Mouse (Mus musculus): ENCODE measurements around the gene Pole3. TPM values are rescaled to one million over a fixed set of nuclear protein-coding genes. Genes with fewer than 3 reads are reported as not detected.

Gene Pole3
- polyA plus RNA-seq, 1 experiment from 2014 or later: 116 TPM

- H3K36me3 ChIP-seq (ENCODE audit: control insufficient read depth, insufficient read depth, low read length): no peaks in the 10 kb centered on the region
- H3K4me3 ChIP-seq (ENCODE audit: low read depth, low read length): no peak overlapping the region
- DNase-seq (ENCODE audit: low spot score): no peak
- H3K4me1 ChIP-seq (replicated peaks; ENCODE audit: control insufficient read depth, insufficient read depth, low read length): no peaks in the 10 kb centered on the region
- no peak for ATAC-seq (ENCODE audit: low FRiP score)
- no peak overlapping the region for H3K4me2 ChIP-seq (replicated peaks; ENCODE audit: low read depth, low read length)
- H3K9ac ChIP-seq (ENCODE audit: low read depth, low read length): no peak overlapping the region
- 76% methylated on average over 2 of the region's 2 CpGs for WGBS
- no peaks in the 10 kb centered on the region for H3K9me3 ChIP-seq (ENCODE audit: control insufficient read depth, low read length)
- no peak overlapping the region for H3K27ac ChIP-seq (ENCODE audit: low read depth, low read length)
- no peaks in the 10 kb centered on the region for H3K27me3 ChIP-seq (ENCODE audit: control insufficient read depth, insufficient read depth, low read length)
Measured at GRCm38 (mm10) chr4:62492682-62493081, 32.2 kb downstream of the Pole3 start.

- Histone ChIP-seq H3K4me1 (replicated peaks; ENCODE audit: control insufficient read depth, insufficient read depth, low read length) (no peaks in the 10 kb centered on the region), H3K9me3 (ENCODE audit: control insufficient read depth, low read length) (no peaks in the 10 kb centered on the region), H3K4me3 (ENCODE audit: low read depth, low read length) (no peak overlapping the region), H3K4me2 (replicated peaks; ENCODE audit: low read depth, low read length) (no peak overlapping the region), H3K9ac (ENCODE audit: low read depth, low read length) (no peak overlapping the region), H3K27me3 (ENCODE audit: control insufficient read depth, insufficient read depth, low read length) (no peaks in the 10 kb centered on the region), H3K27ac (ENCODE audit: low read depth, low read length) (no peak overlapping the region), H3K36me3 (ENCODE audit: control insufficient read depth, insufficient read depth, low read length) (no peaks in the 10 kb centered on the region)
- no peak for DNase-seq (ENCODE audit: low spot score)
- 85% methylated on average over 2 of the region's 2 CpGs for WGBS
- no peak for ATAC-seq (ENCODE audit: low FRiP score)
Measured at GRCm38 (mm10) chr4:62487914-62488313, 37.0 kb downstream of the Pole3 start.

GRCm38 (mm10) chr4:62487172-62487571 lies 37.7 kb downstream of the Pole3 start:
- DNase-seq (ENCODE audit: low spot score): no peak
- H3K9me3 ChIP-seq (ENCODE audit: control insufficient read depth, low read length): no peaks in the 10 kb centered on the region
- WGBS: 95% methylated on average over 5 of the region's 5 CpGs
- no peaks in the 10 kb centered on the region for H3K4me1 ChIP-seq (replicated peaks; ENCODE audit: control insufficient read depth, insufficient read depth, low read length)
- no peaks in the 10 kb centered on the region for H3K36me3 ChIP-seq (ENCODE audit: control insufficient read depth, insufficient read depth, low read length)
- no peaks in the 10 kb centered on the region for H3K27me3 ChIP-seq (ENCODE audit: control insufficient read depth, insufficient read depth, low read length)
- no peak overlapping the region for H3K9ac ChIP-seq (ENCODE audit: low read depth, low read length)
- no peak overlapping the region for H3K4me2 ChIP-seq (replicated peaks; ENCODE audit: low read depth, low read length)
- ATAC-seq (ENCODE audit: low FRiP score): no peak
- no peak overlapping the region for H3K27ac ChIP-seq (ENCODE audit: low read depth, low read length)
- no peak overlapping the region for H3K4me3 ChIP-seq (ENCODE audit: low read depth, low read length)

GRCm38 (mm10) chr4:62486162-62486696 lies 38.6 kb downstream of the Pole3 start:
- Histone ChIP-seq H3K9me3 (ENCODE audit: control insufficient read depth, low read length) (no peaks in the 10 kb centered on the region), H3K27me3 (ENCODE audit: control insufficient read depth, insufficient read depth, low read length) (peaks cover 2% of the 10 kb centered on the region; the same call in 1 of the 2 replicates), H3K9ac (ENCODE audit: low read depth, low read length) (no peak overlapping the region), H3K27ac (ENCODE audit: low read depth, low read length) (no peak overlapping the region), H3K4me3 (ENCODE audit: low read depth, low read length) (no peak overlapping the region), H3K4me2 (replicated peaks; ENCODE audit: low read depth, low read length) (no peak overlapping the region), H3K36me3 (ENCODE audit: control insufficient read depth, insufficient read depth, low read length) (no peaks in the 10 kb centered on the region), H3K4me1 (replicated peaks; ENCODE audit: control insufficient read depth, insufficient read depth, low read length) (no peaks in the 10 kb centered on the region)
- DNase-seq (ENCODE audit: low spot score) (no peak), ATAC-seq (ENCODE audit: low FRiP score) (no peak)
- WGBS: 92% methylated on average over 15 of the region's 15 CpGs

GRCm38 (mm10) chr4:62485450-62486161 lies 39.3 kb downstream of the Pole3 start:
- H3K27ac ChIP-seq (ENCODE audit: low read depth, low read length): no peak overlapping the region
- no peaks in the 10 kb centered on the region for H3K36me3 ChIP-seq (ENCODE audit: control insufficient read depth, insufficient read depth, low read length)
- no peaks in the 10 kb centered on the region for H3K9me3 ChIP-seq (ENCODE audit: control insufficient read depth, low read length)
- H3K4me3 ChIP-seq (ENCODE audit: low read depth, low read length): no peak overlapping the region
- no peak overlapping the region for H3K4me2 ChIP-seq (replicated peaks; ENCODE audit: low read depth, low read length)
- WGBS: 88% methylated on average over 8 of the region's 8 CpGs
- ATAC-seq (ENCODE audit: low FRiP score) (no peak), DNase-seq (ENCODE audit: low spot score) (no peak)
- no peaks in the 10 kb centered on the region for H3K4me1 ChIP-seq (replicated peaks; ENCODE audit: control insufficient read depth, insufficient read depth, low read length)
- no peak overlapping the region for H3K9ac ChIP-seq (ENCODE audit: low read depth, low read length)
- H3K27me3 ChIP-seq (ENCODE audit: control insufficient read depth, insufficient read depth, low read length): peaks cover 3% of the 10 kb centered on the region; the same call in 1 of the 2 replicates

GRCm38 (mm10) chr4:62484928-62485327 lies 39.9 kb downstream of the Pole3 start:
- WGBS: 75% methylated on average over 3 of the region's 3 CpGs
- DNase-seq (ENCODE audit: low spot score) (no peak), ATAC-seq (ENCODE audit: low FRiP score) (no peak)
- Histone ChIP-seq H3K4me2 (replicated peaks; ENCODE audit: low read depth, low read length) (no peak overlapping the region), H3K9me3 (ENCODE audit: control insufficient read depth, low read length) (no peaks in the 10 kb centered on the region), H3K9ac (ENCODE audit: low read depth, low read length) (no peak overlapping the region), H3K27ac (ENCODE audit: low read depth, low read length) (no peak overlapping the region), H3K4me3 (ENCODE audit: low read depth, low read length) (no peak overlapping the region), H3K27me3 (ENCODE audit: control insufficient read depth, insufficient read depth, low read length) (peaks cover 9% of the 10 kb centered on the region), H3K4me1 (replicated peaks; ENCODE audit: control insufficient read depth, insufficient read depth, low read length) (no peaks in the 10 kb centered on the region), H3K36me3 (ENCODE audit: control insufficient read depth, insufficient read depth, low read length) (no peaks in the 10 kb centered on the region)

- Histone ChIP-seq H3K9me3 (ENCODE audit: control insufficient read depth, low read length) (no peaks in the 10 kb centered on the region), H3K27me3 (ENCODE audit: control insufficient read depth, insufficient read depth, low read length) (peaks cover 21% of the 10 kb centered on the region), H3K9ac (ENCODE audit: low read depth, low read length) (no peak overlapping the region), H3K4me2 (replicated peaks; ENCODE audit: low read depth, low read length) (no peak overlapping the region), H3K36me3 (ENCODE audit: control insufficient read depth, insufficient read depth, low read length) (no peaks in the 10 kb centered on the region), H3K27ac (ENCODE audit: low read depth, low read length) (no peak overlapping the region), H3K4me3 (ENCODE audit: low read depth, low read length) (no peak overlapping the region), H3K4me1 (replicated peaks; ENCODE audit: control insufficient read depth, insufficient read depth, low read length) (peaks cover 2% of the 10 kb centered on the region; the same call in 1 of the 2 replicates)
- ATAC-seq (ENCODE audit: low FRiP score) (no peak), DNase-seq (ENCODE audit: low spot score) (no peak)
- 53% methylated on average over 10 of the region's 10 CpGs for WGBS
Measured at GRCm38 (mm10) chr4:62480709-62481605, 43.9 kb downstream of the Pole3 start.

- WGBS: 3% methylated on average over 64 of the region's 71 CpGs
- Histone ChIP-seq H3K27me3 (ENCODE audit: control insufficient read depth, insufficient read depth, low read length) (peaks cover 21% of the 10 kb centered on the region), H3K27ac (ENCODE audit: low read depth, low read length) (no peak within 1 kb of the TSS), H3K36me3 (ENCODE audit: control insufficient read depth, insufficient read depth, low read length) (no peaks in the 10 kb centered on the region), H3K9me3 (ENCODE audit: control insufficient read depth, low read length) (no peaks in the 10 kb centered on the region), H3K4me2 (replicated peaks; ENCODE audit: low read depth, low read length) (peak within 1 kb of the TSS; percentile 75), H3K9ac (ENCODE audit: low read depth, low read length) (no peak within 1 kb of the TSS), H3K4me3 (ENCODE audit: low read depth, low read length) (peak within 1 kb of the TSS; percentile 37), H3K4me1 (replicated peaks; ENCODE audit: control insufficient read depth, insufficient read depth, low read length) (peaks cover 2% of the 10 kb centered on the region; the same call in 1 of the 2 replicates)
- ATAC-seq (ENCODE audit: low FRiP score) (peak; percentile 66), DNase-seq (ENCODE audit: low spot score) (peak; percentile 50)
Measured at GRCm38 (mm10) chr4:62479937-62480708, 44.7 kb downstream of the Pole3 start, which contains the start of gene Bspry. Gene Bspry (plus strand): TSS chr4:62480053.
